Mouse (Mus musculus) MN1 (cell line): ENCODE data around the gene Rex1bd.

Source experiments
- DNase-seq: peaks from one replicate; pipeline ENCODE4 v3.0.0-alpha.2; 2016; ENCODE audit warnings: low spot score

The Rex1bd gene

GRCm38 (mm10) chr8:70501820-70502529 lies 4.6 kb downstream of the Rex1bd start:
- no peak for DNase-seq

DNA sequence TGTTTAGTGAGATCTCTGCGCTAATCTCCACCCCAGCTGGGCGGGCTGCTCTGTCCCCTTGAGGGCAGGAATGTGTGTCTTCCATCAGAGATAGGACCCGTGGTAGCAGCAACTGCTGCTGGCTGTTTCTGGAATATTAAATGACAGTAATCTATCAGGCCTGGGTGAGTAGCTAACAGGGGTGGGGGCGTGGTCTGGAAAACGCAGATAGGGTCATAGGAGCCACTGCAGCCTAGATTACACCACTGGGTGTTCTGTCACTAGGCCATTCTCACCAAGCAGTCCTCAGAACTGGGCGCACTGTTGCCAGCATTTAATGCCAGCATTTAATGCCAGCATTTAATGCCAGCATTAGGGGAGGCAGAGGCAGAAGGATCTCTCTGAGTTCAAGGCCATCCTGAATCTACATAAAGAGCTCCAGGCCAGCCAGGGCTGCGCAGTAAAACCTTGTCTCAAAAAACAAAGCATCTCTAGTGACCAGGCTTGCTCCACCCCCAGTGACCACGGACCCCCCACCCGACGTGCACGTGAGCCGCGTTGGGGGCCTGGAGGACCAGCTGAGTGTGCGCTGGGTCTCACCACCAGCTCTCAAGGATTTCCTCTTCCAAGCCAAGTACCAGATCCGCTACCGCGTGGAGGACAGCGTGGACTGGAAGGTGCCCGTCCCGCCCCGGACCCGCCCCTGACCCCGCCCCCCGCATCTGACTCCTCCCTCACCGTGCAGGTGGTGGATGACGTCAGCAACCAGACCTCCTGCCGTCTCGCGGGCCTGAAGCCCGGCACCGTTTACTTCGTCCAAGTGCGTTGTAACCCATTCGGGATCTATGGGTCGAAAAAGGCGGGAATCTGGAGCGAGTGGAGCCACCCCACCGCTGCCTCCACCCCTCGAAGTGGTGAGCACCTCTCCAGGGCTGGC lies 5.9 kb downstream of the Rex1bd start:
- DNase-seq: no peak

GRCm38 (mm10) chr8:70495771-70496062 lies 10.8 kb downstream of the Rex1bd start:
- DNase-seq: no peak

- no peak for DNase-seq
Observed at GRCm38 (mm10) chr8:70495001-70495770, 11.4 kb downstream of the Rex1bd start.

DNA sequence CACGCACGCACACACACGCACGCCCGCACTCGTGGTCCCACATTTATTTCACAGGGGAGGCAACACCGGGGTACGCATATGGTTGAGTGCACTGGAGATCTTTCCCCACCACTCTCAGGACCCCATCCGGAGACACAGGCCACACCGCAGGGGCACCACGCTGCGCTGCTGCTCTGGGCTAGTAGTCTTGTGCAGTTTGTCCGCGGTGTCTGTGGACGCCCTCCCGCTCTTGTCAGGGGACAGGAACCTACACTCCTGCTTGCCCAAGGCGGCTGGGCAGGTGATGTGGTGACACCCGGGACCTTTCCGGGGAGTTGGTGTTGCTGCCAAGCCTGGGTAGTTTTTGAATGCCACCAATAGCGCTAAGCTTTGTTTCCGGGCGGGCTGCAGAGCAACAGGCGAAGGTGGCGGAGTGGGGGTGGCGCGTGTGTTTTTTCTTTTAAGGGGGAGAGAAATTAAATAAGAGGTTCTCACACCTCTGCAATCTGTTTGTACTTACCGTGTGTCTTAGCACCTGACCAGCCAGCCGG lies 12.1 kb downstream of the Rex1bd start:
- DNase-seq: no peak

- DNase-seq: no peak
Observed at GRCm38 (mm10) chr8:70493692-70494415, 12.7 kb downstream of the Rex1bd start.

GRCm38 (mm10) chr8:70492664-70493640 lies 13.6 kb downstream of the Rex1bd start, which contains the start of gene Crlf1:
Crlf1 (plus strand) TSS chr8:70493158.
- DNase-seq: no peak

GRCm38 (mm10) chr8:70490880-70491495 lies 15.6 kb downstream of the Rex1bd start:
- DNase-seq: peak; percentile 61

DNA sequence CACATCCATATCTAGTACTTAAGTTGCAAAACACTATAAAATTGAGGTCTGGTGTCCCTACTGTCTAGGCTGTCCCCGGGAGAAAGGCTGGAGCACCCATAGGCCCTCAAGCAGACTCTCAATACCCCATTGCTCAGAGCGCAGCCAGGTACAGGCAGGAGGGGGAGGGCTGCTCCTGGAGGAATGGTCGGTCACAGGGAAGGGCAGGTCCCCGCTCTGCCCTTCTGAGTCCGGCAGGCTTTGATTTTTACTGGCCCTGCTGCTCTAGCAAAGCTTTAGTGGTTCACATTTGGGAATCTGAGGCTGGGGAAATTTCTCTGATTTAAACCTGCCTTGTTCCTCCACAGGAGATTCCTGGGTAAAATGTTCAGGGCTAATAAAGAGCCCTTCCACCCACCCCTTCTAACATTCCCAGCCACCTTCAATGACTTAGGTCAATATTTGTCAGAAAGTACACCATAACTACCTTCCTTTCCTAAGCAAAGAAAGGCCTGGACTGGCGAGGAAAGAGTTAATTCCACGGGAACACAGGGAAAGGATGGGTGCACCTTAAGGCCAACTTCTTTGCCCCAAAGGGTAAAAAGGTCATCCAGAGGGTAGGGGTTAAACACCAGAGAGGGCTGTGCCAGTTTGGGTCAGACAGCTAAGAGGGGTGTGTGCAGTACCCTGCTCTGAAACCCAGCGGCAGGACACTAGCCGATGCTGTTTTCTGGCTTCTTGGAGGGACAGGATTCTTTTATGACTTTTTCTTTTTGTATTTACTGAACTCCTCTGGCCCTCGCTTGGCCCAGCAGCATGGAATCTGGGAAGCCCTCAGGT lies 16.3 kb downstream of the Rex1bd start:
- DNase-seq: no peak

GRCm38 (mm10) chr8:70489576-70489975 lies 17.0 kb downstream of the Rex1bd start:
- no peak for DNase-seq

GRCm38 (mm10) chr8:70488931-70489470 lies 17.6 kb downstream of the Rex1bd start:
- no peak for DNase-seq

DNA sequence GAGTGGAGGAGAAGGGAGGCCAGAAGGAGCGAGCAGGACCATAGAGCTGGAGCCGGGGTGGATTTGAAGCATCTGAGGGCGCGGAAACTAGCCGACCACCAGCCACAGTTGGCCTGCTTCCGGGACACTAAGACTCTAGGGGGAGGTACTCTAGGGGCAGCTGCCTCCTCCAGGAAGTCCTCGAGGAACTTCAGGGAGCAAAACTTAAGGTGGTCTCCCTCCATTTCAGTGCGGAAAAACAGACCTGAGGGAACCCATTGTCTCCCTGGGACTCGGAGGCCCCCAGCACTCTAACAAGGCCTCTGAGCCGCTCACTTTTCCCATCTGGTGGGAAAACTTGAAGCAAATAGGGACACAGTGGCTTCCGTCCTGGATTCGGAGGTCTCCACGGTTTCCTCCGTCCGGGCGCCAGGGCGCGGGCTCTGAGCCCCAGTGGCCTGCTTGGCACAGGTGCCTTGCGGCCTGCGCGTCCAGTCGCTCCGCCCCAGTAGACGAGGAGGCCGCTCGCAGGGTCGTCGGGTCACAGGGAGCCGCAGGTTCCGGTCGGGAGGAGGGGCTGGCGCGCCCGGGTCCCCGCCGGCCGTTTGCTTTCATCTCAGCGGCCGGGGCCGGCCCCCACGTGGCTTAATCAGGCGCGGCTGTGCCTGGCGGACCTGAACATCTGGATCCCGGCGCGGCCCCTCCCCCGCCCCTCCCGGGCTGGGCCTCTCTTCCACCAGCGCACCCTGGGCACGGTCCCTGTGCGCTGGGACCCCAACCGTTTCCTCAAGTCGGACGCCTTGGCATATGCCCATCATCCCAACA lies 18.4 kb downstream of the Rex1bd start:
- peak; percentile 67 for DNase-seq

DNA sequence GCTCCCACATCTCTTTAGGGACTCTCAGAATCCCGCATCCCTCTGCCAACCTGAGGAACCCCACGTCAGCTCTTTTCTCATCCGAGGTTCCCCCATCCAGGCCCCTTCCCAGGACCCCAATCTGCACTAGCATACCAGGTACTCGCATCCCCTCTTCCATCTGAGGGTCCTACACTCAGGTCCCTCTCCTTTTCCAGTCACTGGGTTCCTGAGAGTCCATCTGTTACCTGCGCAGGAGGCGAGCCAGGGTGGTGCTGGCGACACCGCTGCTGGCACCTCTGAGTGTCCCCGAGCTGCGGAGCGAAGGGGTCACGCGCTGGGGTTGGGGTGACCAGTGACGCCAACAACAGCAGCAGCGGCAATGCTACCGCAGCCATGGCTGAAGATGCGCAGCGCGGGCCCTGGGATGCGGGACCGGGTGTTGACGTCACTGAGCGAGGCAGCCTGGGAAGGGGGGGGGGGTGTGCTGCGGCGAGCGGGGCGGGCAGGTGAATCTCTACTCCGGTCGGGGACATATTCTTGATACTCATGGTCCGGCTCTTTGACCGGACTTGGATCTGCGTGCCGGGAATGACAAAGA lies 19.5 kb downstream of the Rex1bd start, which contains the start of gene Tmem59l:
Gene Tmem59l, minus strand, starts transcription at position 418 of the 580 bp plus-strand sequence.
- no peak for DNase-seq

DNA sequence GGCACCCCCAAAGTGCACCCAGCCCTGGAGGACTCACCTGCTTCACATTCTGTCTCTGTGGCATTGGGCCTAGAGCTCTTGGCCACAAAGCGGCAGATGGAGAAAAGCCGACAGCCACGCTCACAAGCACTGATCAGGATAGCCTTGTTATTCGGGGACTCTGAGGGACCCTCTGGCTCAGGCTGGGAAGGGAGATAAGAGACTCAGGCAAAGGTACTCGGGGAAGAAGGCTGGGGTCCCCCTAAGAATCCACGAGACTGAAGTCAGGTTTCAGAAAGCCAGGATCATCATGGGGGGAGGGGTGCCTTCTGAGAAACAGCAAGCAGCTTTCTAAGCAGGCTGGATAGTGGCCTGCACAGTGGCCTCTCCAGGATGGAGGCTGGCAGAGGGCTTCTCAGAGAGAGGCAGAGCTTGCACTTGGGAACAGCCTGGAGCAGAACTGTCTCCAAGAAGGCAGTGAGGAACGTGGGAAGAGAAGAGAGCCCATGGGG lies 20.3 kb downstream of the Rex1bd start:
- no peak for DNase-seq

DNA sequence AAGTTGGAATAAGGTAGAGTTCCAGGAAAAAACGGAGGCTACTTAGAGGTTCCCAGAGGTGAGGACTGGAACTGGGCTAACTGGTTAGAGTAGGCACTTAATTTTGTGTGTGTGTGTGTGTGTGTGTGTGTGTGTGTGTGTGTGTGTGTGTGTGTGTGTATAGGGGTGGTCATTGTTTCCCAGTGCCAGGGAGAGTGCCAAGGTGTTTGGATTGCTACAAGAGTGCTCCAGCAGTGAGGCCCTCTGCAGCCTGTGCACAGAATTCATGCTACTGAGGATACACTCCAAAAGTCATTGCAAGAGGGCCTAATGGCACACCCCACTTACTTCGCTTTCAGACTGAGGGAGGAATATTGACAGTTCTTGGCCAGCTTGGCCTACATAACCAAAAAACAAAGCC lies 23.6 kb downstream of the Rex1bd start:
- no peak for DNase-seq

DNA sequence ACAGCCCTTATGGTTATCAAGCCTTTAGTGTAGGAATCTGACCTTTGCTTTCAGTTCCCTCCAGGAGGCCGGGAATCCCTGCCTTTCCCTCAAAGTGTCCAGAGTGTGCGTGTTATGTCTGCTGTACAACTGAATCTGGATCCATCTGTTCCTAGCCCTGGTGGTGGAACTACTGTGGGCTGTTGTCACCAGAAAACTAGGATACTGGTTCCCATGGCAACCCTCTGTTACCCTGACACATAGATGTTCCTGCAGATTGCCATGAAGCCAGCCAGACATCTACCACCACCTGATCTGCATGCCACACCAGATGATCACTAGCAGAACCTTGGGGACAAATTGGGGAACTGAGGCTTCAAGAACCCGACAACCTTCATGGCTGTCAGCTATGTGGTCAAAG lies 24.6 kb downstream of the Rex1bd start:
- no peak for DNase-seq

- DNase-seq: peak; percentile 80
Observed at GRCm38 (mm10) chr8:70477269-70477982, 29.1 kb downstream of the Rex1bd start.
